Mouse (Mus musculus) MEL (cell line): Measurements from ENCODE around the gene Gale.
A peak's percentile ranks its signal among the peaks of the same experiment; 100 is the strongest.

Source experiments
- CHD2 ChIP-seq: IDR thresholded peaks from 2 replicates; pipeline ENCODE4 v1.6.1; 2011; ENCODE audit warnings: low read length, improper control_type of control experiment
- CTCF ChIP-seq, 3 experiments: IDR thresholded peaks in 2 of 3; conservative IDR thresholded peaks in 1 of 3; 2 replicates each; pipeline ENCODE4 v1.5.1; 2011 to 2012; ENCODE audit warnings: low read length in 3 of 3, low read depth in 2 of 3, mild to moderate bottlenecking in 2 of 3, improper control_type of control experiment in 1 of 3, inconsistent platforms in 1 of 3, mixed read lengths in 1 of 3, moderate library complexity in 1 of 3; ENCODE audit not compliant: control insufficient read depth in 1 of 3, insufficient read depth in 1 of 3, poor library complexity in 1 of 3, severe bottlenecking in 1 of 3
- GATA1 ChIP-seq: IDR thresholded peaks from 2 replicates; pipeline ENCODE4 v1.6.1; 2011; ENCODE audit warnings: low read depth, low read length, improper control_type of control experiment
- HCFC1 ChIP-seq: IDR thresholded peaks from 2 replicates; pipeline ENCODE4 v1.6.1; 2012; ENCODE audit warnings: low read depth, mild to moderate bottlenecking, inconsistent platforms, low read length, improper control_type of control experiment, moderate library complexity
- JUND ChIP-seq: IDR thresholded peaks from 2 replicates; pipeline ENCODE4 v1.6.1; 2011; ENCODE audit warnings: low read depth, mild to moderate bottlenecking, improper control_type of control experiment, low read length
- MAX ChIP-seq: IDR thresholded peaks from 2 replicates; pipeline ENCODE4 v1.6.1; 2011; ENCODE audit warnings: low read length, improper control_type of control experiment
- POLR2A ChIP-seq, 2 experiments: IDR thresholded peaks; 2 replicates each; pipeline ENCODE4 v1.6.1; 2011 to 2012; ENCODE audit warnings: low read length in 2 of 2, mild to moderate bottlenecking in 2 of 2, control low read depth in 1 of 2, improper control_type of control experiment in 1 of 2, low read depth in 1 of 2, moderate library complexity in 1 of 2; ENCODE audit not compliant: control insufficient read depth in 1 of 2, insufficient read depth in 1 of 2, poor library complexity in 1 of 2

- no peak for TF ChIP-seq POLR2A (IDR thresholded peaks at IDR 0.05; ENCODE audit: control insufficient read depth in 1 of 2, insufficient read depth in 1 of 2, low read depth in 1 of 2, low read length in 2 of 2, poor library complexity in 1 of 2)
- no peak for TF ChIP-seq CHD2
- TF ChIP-seq GATA1: no peak
- TF ChIP-seq HCFC1: 0 out of 2 replicates have a peak, but pooled peaks have one; percentile 27
- peak; percentile 70 to 81 (median 79) for TF ChIP-seq CTCF (IDR thresholded peaks at IDR 0.05 in 2 of 3, conservative IDR thresholded peaks at IDR 0.05 in 1 of 3; ENCODE audit: control insufficient read depth in 1 of 3, insufficient read depth in 1 of 3, low read depth in 2 of 3, low read length in 3 of 3, poor library complexity in 1 of 3, severe bottlenecking in 1 of 3)
- peak; percentile 24; the same call in 1 of the 2 replicates for TF ChIP-seq MAX
- no peak for TF ChIP-seq JUND
Measured at GRCm38 (mm10) chr4:135931832-135932231, 31.7 kb upstream of the Gale start.
